Mouse (Mus musculus) cerebellum, postnatal 4 days (tissue): Measurements from ENCODE around the gene Commd8.
"Not testable (repeated sequence)": the region's sequence is repeated elsewhere in the genome, so short reads cannot be mapped to it uniquely, and the experiment has no call there.

Source experiments
- DNase-seq, 2 experiments: peaks; one replicate each; pipeline ENCODE4 v3.0.0; 2022; ENCODE audit warnings: low spot score in 2 of 2, mixed read lengths in 1 of 2

Gene Commd8

GRCm38 (mm10) chr5:72168285-72168621 lies 264 bp upstream of the Commd8 start:
- DNase-seq: no peak

DNA sequence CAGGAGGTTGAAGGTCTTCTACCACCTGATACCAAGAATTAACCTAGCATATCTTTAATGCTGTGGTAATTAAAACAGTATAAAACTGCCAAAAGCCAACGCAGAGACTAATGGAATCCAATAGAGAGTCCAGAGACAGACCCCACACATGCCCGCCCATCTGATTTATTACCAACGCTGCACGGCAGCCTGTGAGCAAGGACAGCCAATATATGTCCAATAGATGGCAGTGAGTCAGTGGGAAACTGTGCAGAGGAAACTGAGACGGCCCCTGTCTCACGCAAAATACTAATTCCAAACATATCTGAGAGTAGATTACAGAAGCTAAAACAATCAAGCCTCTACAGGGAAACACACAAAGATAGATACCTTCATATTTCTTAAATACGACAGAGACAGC lies 3.6 kb downstream of the Commd8 start:
- no peak for DNase-seq

GRCm38 (mm10) chr5:72162855-72163254 lies 5.1 kb downstream of the Commd8 start:
- no peak for DNase-seq

GRCm38 (mm10) chr5:72160781-72161485 lies 7.1 kb downstream of the Commd8 start:
- no peak for DNase-seq

DNA sequence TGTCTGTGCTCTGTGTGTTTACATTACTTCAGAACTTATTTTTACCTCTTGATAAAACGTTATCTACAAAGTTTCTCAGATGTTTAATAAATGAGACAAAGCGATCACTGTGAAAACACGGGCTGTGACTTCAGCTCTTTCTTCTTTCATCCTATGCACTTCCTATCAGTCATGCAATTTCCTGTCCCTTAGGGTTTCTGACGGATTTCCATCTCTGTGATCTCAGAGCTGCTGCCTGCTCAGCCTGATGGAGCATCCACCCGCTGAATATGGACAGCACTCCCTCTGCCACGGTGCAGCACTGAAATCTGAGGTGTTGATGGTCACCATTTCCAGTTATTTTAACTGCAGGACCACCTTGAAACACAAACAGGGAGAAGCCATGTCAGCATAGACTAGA lies 8.5 kb downstream of the Commd8 start:
- no peak for DNase-seq

DNA sequence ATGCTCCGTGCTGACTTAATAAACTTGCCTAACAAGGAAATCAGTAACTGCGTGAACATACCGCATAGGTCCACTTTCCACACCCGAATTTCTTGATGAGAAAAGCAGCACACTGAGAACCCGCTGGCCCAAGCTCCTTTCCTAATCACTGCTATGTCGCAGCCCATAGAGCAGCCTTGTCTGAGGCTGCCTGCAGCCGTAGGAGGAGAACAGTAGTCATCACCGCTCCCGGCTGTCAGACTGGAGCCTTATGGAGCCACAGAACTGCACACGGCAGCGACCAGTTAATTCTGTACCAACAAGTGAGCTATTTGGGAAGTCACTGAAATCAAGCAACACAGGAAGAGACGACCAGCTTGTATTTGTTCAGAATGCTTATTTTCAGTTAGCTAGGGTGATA lies 9.3 kb downstream of the Commd8 start:
- DNase-seq: no peak

DNA sequence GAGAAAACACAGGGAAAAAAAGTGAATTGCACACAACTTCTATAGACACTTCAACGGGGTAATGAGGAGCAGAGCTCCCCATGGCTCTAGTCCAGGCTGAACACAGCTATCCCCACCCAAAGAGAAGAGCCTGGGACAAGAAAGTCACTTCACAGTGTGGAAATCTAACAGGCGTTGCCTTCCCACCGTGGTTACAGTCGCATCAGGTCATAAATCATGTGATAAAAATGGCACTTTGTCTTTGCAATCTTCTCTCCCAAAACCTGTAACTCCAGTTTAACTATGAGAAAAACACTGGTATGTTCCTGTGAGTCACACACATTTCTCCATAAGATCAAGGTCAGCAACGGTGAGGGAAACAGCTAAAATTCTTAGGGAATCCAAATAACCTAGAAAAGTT lies 11.4 kb downstream of the Commd8 start:
- no peak for DNase-seq

DNA sequence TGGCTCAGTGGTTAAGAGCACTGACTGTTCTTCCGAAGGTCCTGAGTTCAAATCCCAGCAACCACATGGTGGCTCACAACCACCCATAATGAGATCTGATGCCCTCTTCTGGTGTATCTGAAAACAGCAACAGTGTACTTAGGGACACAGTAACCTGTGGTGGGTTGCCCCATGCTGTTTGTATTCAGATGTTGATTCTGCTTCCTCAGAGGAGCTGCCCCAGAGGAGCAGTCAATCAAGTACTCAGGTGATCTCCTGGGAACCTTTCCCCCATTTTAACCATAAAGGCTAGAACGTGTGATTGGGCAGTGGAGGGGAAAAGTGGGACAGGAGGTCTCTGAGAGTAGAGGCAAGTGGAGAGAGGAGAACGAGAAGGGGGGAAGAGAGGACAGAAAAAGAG lies 12.3 kb downstream of the Commd8 start:
- not testable (repeated sequence) for DNase-seq

DNA sequence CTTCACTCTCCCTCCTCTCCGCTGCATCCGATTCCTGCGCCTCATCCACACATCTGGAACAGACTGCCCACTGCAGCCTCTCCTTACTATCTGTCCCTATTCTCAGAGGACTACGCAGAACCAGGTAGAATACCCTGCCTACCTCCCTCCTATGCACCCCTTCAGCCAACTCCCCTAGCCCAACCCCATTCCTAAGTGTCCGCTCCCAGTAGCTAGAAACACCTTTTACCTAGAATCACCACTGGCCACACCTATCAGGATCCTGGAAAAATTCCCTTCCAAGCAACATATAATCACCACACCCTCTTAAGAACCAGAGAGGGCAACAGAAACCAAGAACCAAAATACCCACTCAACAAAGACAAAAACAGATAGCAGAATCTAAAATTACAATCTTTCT lies 17.1 kb downstream of the Commd8 start:
- no peak for DNase-seq

- DNase-seq: no peak
Measured at GRCm38 (mm10) chr5:72148679-72149078, 19.3 kb downstream of the Commd8 start.

DNA sequence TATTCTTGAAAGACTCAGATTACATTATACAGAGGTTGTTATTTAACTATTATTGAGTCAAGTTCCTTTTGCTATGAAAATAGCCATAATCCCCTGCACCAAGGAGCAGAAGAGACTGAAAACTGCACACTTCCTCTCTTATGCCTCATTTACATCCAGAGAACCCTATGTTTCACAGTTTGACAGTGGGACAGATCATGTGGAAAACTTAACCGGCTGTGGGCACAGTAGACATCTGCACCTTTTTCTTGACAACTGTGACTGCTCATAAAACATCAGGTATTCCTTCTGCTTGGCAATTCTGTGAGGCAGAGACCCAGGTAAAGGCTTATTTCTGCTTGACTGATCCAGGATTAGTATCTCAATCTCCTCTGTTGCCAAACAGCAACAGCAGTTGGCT lies 28.4 kb downstream of the Commd8 start:
- no peak for DNase-seq

DNA sequence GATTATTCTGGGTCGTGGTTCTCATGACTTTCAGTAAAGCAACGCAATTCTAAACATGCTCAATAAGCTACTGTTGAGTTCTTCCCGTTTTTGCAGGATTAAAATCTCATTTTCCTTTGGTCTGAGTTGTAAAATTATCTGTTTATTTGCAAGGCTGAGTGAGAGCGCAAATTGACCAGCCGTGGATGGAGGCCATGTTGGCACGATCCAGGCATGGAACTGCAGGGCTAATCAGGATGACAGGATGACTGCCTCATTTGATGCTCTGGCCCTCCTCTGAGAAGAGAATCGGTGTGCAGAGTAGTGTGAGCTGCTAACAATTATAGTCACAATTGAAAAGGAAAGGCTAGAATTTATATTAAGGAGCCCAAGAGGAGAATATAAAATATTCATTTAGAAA lies 29.7 kb downstream of the Commd8 start:
- DNase-seq: no peak

- DNase-seq: no peak
Measured at GRCm38 (mm10) chr5:72133906-72134305, 34.1 kb downstream of the Commd8 start.

GRCm38 (mm10) chr5:72126681-72127080 lies 41.3 kb downstream of the Commd8 start:
- no peak for DNase-seq

DNA sequence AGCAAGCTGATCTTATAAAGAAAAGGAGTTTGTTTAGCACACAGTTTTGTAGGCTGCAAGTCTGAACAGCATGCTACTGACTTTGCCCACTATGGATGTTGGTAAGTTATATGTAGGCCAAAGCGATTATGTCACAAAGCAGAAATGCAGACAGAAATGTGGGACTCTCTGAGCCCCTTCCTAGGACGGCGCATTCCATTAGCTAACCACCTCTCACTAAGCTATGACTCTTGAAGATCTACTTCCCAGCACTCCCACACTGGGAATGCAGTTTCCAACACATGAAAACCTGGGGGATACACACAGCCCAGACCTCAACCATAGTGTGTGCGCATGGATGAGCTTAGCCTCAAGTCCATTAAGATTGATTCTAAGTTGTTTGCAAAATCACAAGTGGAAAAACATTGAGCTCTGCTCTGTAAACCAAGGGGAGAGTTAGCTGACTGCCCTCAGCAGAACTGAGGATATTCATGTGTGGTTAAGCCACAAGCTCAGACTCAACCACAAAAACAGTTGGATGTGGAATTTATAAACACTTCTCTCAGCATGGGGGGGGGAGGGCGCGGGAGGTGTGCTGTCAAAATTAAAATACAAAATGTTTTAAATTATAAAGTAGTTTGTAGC lies 45.5 kb downstream of the Commd8 start:
- no peak for DNase-seq
